Comparison of ENCODE assay signal across 20 mouse cellular contexts in genomic region chrX:38439629-38440028, GRCm38 (mm10).
"Had no signal": no experiment of that assay in that cellular context is flagged by ENCODE, and none has a peak within 500 bp of the region (broad histone marks: within the 10 kb centered on the region; RNA-seq: fewer than 3 reads in every experiment).

No protein-coding gene starts in this region.

- H3K36me3 ChIP-seq: lung, embryonic 15.5 days; neural tube, embryonic 12.5 days; neural tube, embryonic 15.5 days had no signal

- H3K27ac ChIP-seq: left cerebral cortex, adult 2 months; liver, embryonic 14.5 days; lung, embryonic 15.5 days; neural tube, embryonic 12.5 days; neural tube, embryonic 15.5 days; stomach, postnatal 0 days had no signal

- H3K9ac ChIP-seq: liver, embryonic 14.5 days; lung, embryonic 15.5 days; neural tube, embryonic 12.5 days; neural tube, embryonic 15.5 days had no signal

- DNase-seq: kidney, postnatal 10 days; kidney, postnatal 36 days; layer of hippocampus, postnatal 36 days; lung, adult 18-20 months; lung, postnatal 10 days; lung, postnatal 36 days; midbrain, embryonic 14.5 days; right cerebral cortex, adult 18-20 months; right cerebral cortex, postnatal 14 days; right cerebral cortex, postnatal 4 days; thymus, adult 2 months; thymus, postnatal 14 days; thymus, postnatal 4 days had no signal

- H3K4me2 ChIP-seq: lung, embryonic 15.5 days; midbrain, embryonic 11.5 days; neural tube, embryonic 12.5 days; neural tube, embryonic 15.5 days had no signal

- H3K27me3 ChIP-seq: lung, embryonic 15.5 days; neural tube, embryonic 12.5 days; neural tube, embryonic 15.5 days had no signal

- H3K4me3 ChIP-seq: left cerebral cortex, adult 2 months; lung, embryonic 15.5 days; neural tube, embryonic 12.5 days; neural tube, embryonic 15.5 days had no signal

- H3K9me3 ChIP-seq: lung, embryonic 15.5 days; neural tube, embryonic 12.5 days; neural tube, embryonic 15.5 days had no signal

- H3K4me1 ChIP-seq: lung, embryonic 15.5 days; neural tube, embryonic 12.5 days; neural tube, embryonic 15.5 days had no signal
